ENCODE assay signal across 27 mouse cellular contexts in the genomic region with DNA sequence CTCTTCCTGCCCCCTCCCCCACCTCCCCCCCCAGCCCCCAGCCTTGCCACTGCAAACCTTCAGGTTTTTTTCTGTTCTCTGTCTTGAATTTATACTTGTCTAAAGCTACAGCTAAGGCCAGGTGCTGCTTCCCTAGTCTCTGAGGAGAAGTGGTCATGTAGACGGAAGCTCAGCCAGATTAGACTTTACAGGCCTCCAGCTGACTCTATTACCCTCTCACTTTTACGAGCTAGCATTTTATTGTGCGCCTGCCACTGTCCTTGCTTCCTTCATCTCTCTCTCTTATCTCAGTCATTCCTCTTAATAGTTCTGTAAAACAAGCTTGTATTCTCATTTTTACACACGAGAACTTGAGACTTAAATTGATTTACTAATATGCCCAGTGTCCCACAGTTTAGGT. TPM values are rescaled to one million over a fixed set of nuclear protein-coding genes. Genes with fewer than 3 reads are reported as not detected.
DNase-seq lines count a peak whose midpoint lies in the region; ATAC-seq and TF ChIP-seq lines count a peak whose summit lies in the region.
"Had no signal": no experiment of that assay in that cellular context is flagged by ENCODE, and none has a peak within 500 bp of the region (broad histone marks: within the 10 kb centered on the region; RNA-seq: fewer than 3 reads in every experiment).

No protein-coding gene starts in this region.

- peaks cover 44% of the 10 kb centered on the region for H3K4me1 ChIP-seq in limb, embryonic 12.5 days (replicated peaks)
- H3K4me1 ChIP-seq in limb, embryonic 10.5 days, result peaks cover 43% of the 10 kb centered on the region
- peaks cover 42% of the 10 kb centered on the region for H3K4me1 ChIP-seq in G1E (ENCODE audit: insufficient read depth, low read depth, low read length)
- peaks cover 24% of the 10 kb centered on the region for H3K4me1 ChIP-seq in forebrain, embryonic 16.5 days (replicated peaks; ENCODE audit: control insufficient read depth, insufficient read depth, low read length)

- ATAC-seq in limb, embryonic 12.5 days (ENCODE audit: insufficient number of reproducible peaks, insufficient read depth, low FRiP score, low TSS enrichment, low read depth), result no peak
- no peak for ATAC-seq in G1E (ENCODE audit: extremely low read depth, insufficient number of reproducible peaks, low FRiP score, poor library complexity, severe bottlenecking)
- no peak for ATAC-seq in forebrain, embryonic 16.5 days
- ATAC-seq: CD4-positive, CD25-positive, alpha-beta regulatory T cell, adult 4 months; forebrain, embryonic 13.5 days; forebrain, postnatal 0 days; hindbrain, postnatal 0 days; inflammation-experienced regulatory T-cells, adult 6 months had no signal

- H3K36me3 ChIP-seq in limb, embryonic 12.5 days, result peaks cover 16% of the 10 kb centered on the region
- H3K36me3 ChIP-seq in limb, embryonic 10.5 days, result peaks cover 32% of the 10 kb centered on the region
- peaks cover 23% of the 10 kb centered on the region for H3K36me3 ChIP-seq in G1E (replicated peaks)
- no peaks in the 10 kb centered on the region for H3K36me3 ChIP-seq in splenic B cell, adult 2 months (ENCODE audit: control insufficient read depth, insufficient read depth, low read length, poor library complexity, severe bottlenecking)
- H3K36me3 ChIP-seq in forebrain, embryonic 16.5 days (ENCODE audit: control insufficient read depth, insufficient read depth), result no peaks in the 10 kb centered on the region
- H3K36me3 ChIP-seq: heart, embryonic 15.5 days had no signal

- no peak overlapping the region for H3K4me3 ChIP-seq in limb, embryonic 12.5 days (replicated peaks)
- H3K4me3 ChIP-seq in limb, embryonic 10.5 days, result no peak overlapping the region
- H3K4me3 ChIP-seq in G1E (ENCODE audit: low read depth, low read length), result no peak overlapping the region
- no peak overlapping the region for H3K4me3 ChIP-seq in forebrain, embryonic 16.5 days (replicated peaks; ENCODE audit: low read length)
- H3K4me3 ChIP-seq: forebrain, embryonic 10.5 days; forebrain, embryonic 13.5 days; gastrocnemius, adult 2 months; heart, embryonic 15.5 days had no signal

- 0 out of 2 replicates have a peak overlapping the region, but pooled peaks have one; percentile 31 for H3K27ac ChIP-seq in limb, embryonic 12.5 days
- H3K27ac ChIP-seq in limb, embryonic 10.5 days, result no peak overlapping the region
- no peak overlapping the region for H3K27ac ChIP-seq in forebrain, embryonic 16.5 days (ENCODE audit: low read length)
- H3K27ac ChIP-seq: forebrain, embryonic 10.5 days; forebrain, embryonic 13.5 days; gastrocnemius, adult 2 months; heart, embryonic 15.5 days; hindbrain, embryonic 14.5 days; hindbrain, postnatal 0 days had no signal

- H3K4me2 ChIP-seq in limb, embryonic 12.5 days, result peak overlapping the region; percentile 6; the same call in 1 of the 2 replicates
- H3K4me2 ChIP-seq in forebrain, embryonic 16.5 days (ENCODE audit: low read length), result no peak overlapping the region
- H3K4me2 ChIP-seq: forebrain, embryonic 13.5 days; heart, embryonic 11.5 days; heart, embryonic 15.5 days; hindbrain, embryonic 14.5 days had no signal

- WGBS in limb, embryonic 12.5 days, result 32% methylated on average over 4 of the region's 4 CpGs
- WGBS in limb, embryonic 10.5 days, result 42% methylated on average over 4 of the region's 4 CpGs
- WGBS in large intestine, adult 2 months, result 11% methylated on average over 4 of the region's 4 CpGs
- 82% methylated on average over 4 of the region's 4 CpGs for WGBS in forebrain, embryonic 16.5 days

- DNase-seq in limb, embryonic 10.5 days (ENCODE audit: low spot score), result no peak
- peak; percentile 53 for DNase-seq in G1E (ENCODE audit: low spot score)
- peak; percentile 44 for DNase-seq in large intestine, adult 2 months (ENCODE audit: low read depth, low spot score)
- peak; percentile 5 for DNase-seq in splenic B cell, adult 2 months (ENCODE audit: low read depth, low spot score)
- DNase-seq in embryo, embryonic 10 days (ENCODE audit: low spot score), result no peak
- DNase-seq: adrenal gland, adult 2 months; adrenal gland, postnatal 14 days; cerebellum, adult 11 months; cerebellum, adult 8-10 months; cerebellum, postnatal 10 days; cerebellum, postnatal 36 days; forebrain, postnatal 0 days; gastrocnemius, adult 2 months; gastrocnemius, postnatal 14 days; heart, adult 11 months; heart, postnatal 14 days; heart, postnatal 4 days had no signal

- H3K9ac ChIP-seq in limb, embryonic 12.5 days (replicated peaks), result no peak overlapping the region
- no peak overlapping the region for H3K9ac ChIP-seq in forebrain, embryonic 16.5 days (replicated peaks; ENCODE audit: low read depth, low read length)
- H3K9ac ChIP-seq: forebrain, embryonic 13.5 days; forebrain, postnatal 0 days; heart, embryonic 15.5 days; hindbrain, embryonic 14.5 days had no signal

- H3K27me3 ChIP-seq in limb, embryonic 12.5 days, result no peaks in the 10 kb centered on the region
- H3K27me3 ChIP-seq in limb, embryonic 10.5 days (ENCODE audit: low read depth, poor library complexity, severe bottlenecking), result no peaks in the 10 kb centered on the region
- H3K27me3 ChIP-seq in G1E (ENCODE audit: insufficient read depth, low read length), result no peaks in the 10 kb centered on the region
- no peaks in the 10 kb centered on the region for H3K27me3 ChIP-seq in splenic B cell, adult 2 months (ENCODE audit: control insufficient read depth, insufficient read depth, low read length, poor library complexity, severe bottlenecking)
- H3K27me3 ChIP-seq in forebrain, embryonic 16.5 days (replicated peaks; ENCODE audit: control insufficient read depth, insufficient read depth, low read length), result no peaks in the 10 kb centered on the region
- H3K27me3 ChIP-seq: forebrain, embryonic 13.5 days; heart, embryonic 15.5 days had no signal

- no peak for TF ChIP-seq CTCF in G1E (IDR thresholded peaks at IDR 0.05; ENCODE audit: low read depth, low read length)

- H3K9me3 ChIP-seq in limb, embryonic 12.5 days, result peaks cover 4% of the 10 kb centered on the region; the same call in 1 of the 2 replicates
- no peaks in the 10 kb centered on the region for H3K9me3 ChIP-seq in limb, embryonic 10.5 days (replicated peaks)
- H3K9me3 ChIP-seq in G1E (replicated peaks), result no peaks in the 10 kb centered on the region
- no peaks in the 10 kb centered on the region for H3K9me3 ChIP-seq in forebrain, embryonic 16.5 days (ENCODE audit: control insufficient read depth, low read length)
- H3K9me3 ChIP-seq: forebrain, embryonic 10.5 days; forebrain, embryonic 13.5 days; heart, embryonic 15.5 days had no signal

RNA-seq across cellular contexts. Expression of a gene that starts 23.8 kb away (rescaled TPM):
- polyA plus RNA-seq in limb, embryonic 12.5 days (2016; fragmentation: Nextera tagmentation; extraction: Ambion mirVana), result 30.9 and 31.3 TPM in 2 replicates
- 14.5 and 19.6 TPM in 2 replicates for polyA plus RNA-seq in limb, embryonic 10.5 days (2016; fragmentation: Nextera tagmentation; extraction: Ambion mirVana)
- total RNA-seq in G1E (2014; fragmentation: Nextera tagmentation) (30.1 and 56.7 TPM in 2 replicates), G1E (2017) (14.6 and 17.8 TPM in 2 replicates)
- 2.8 and 4.1 TPM in 2 replicates for polyA plus RNA-seq in G1E (2012)
- polyA plus RNA-seq in large intestine, adult 2 months (2012; rRNA removed), result 3.8 and 7.1 TPM in 2 replicates
- polyA plus RNA-seq in forebrain, embryonic 16.5 days (2015; fragmentation: Nextera tagmentation; extraction: Ambion mirVana), result 31.9 and 34.6 TPM in 2 replicates

Comparison
In these comparisons a context has a peak if more than half of its experiments do, and no peak if none do; other contexts are left out.
1. DNase-seq: peak in G1E (single experiment), large intestine, adult 2 months (single experiment) and splenic B cell, adult 2 months (single experiment); none in limb, embryonic 10.5 days (single experiment) and embryo, embryonic 10 days (single experiment).